In the genomic region with DNA sequence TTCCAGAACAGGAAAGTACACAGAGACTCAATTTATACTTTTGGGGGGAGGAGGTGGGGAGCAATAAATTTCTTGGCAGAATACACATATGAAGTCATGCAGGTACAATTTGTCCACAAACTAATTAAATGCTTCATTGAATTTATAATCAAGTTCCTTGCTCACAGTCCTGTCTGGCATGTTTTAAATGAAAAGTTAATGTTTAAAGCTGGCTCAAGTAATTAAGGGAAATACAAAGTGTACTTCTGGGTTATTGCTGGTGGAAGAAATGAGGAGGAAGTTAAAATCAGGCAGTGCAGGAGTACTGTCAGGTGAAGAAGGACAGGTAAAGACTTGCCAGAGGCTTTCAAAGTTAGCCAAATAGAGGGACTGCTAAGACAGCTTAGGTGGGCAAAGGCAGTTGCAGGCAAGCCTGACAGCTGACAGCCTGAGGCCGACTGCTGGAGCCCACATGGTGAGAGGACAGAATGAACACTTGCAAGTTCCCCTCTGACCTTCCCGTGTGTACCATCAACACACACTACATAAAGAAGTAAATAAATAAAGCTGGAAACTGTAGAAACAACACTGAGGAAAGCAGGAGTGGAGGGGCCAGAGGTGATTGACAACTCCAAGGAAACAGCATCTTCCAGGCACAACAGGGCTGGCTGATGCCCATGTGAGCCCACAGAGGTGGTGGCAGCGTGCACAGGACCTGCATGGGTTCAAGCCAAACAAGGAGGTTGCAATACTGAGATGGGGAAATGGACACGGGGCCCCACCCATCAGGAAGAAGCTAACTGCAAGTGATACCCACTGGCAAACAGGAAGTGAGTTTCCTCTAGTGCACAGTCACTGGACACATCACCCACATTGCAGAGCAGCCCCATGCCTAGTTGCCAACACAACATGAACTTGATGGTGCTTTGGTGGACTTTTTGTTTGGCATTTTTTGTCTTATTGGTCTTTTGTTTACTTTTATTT, we compare ENCODE assay signal across 8 mouse cellular contexts. TPM values are rescaled to one million over a fixed set of nuclear protein-coding genes. Genes with fewer than 3 reads are reported as not detected.
DNase-seq lines count a peak whose midpoint lies in the region; ATAC-seq and TF ChIP-seq lines count a peak whose summit lies in the region.
"Had no signal": no experiment of that assay in that cellular context is flagged by ENCODE, and none has a peak within 500 bp of the region (broad histone marks: within the 10 kb centered on the region; RNA-seq: fewer than 3 reads in every experiment).

No protein-coding gene starts in this region.

- peak; percentile 14 for DNase-seq in CD4-positive helper T cell, adult 2 months (ENCODE audit: low read depth, low spot score)
- peak; percentile 12 for DNase-seq in T-cell, adult 2 months (ENCODE audit: low spot score)
- DNase-seq in ovary, adult 18-20 months (ENCODE audit: low spot score), result no peak
- no peak for DNase-seq in hindbrain, postnatal 0 days (ENCODE audit: low spot score)
- DNase-seq in cerebellum, adult 8-10 months, result no peak
- DNase-seq: right cerebral cortex, adult 18-20 months had no signal

- H3K27ac ChIP-seq in kidney, embryonic 16.5 days (ENCODE audit: low read length), result peak overlapping the region; percentile 77
- no peak overlapping the region for H3K27ac ChIP-seq in hindbrain, postnatal 0 days

- TF ChIP-seq CTCF in hindbrain, postnatal 0 days (IDR thresholded peaks at IDR 0.05; ENCODE audit: low read depth), result no peak

- 34% methylated on average over 4 of the region's 4 CpGs for WGBS in kidney, embryonic 16.5 days
- 33% methylated on average over 4 of the region's 4 CpGs for WGBS in hindbrain, postnatal 0 days

- H3K9ac ChIP-seq in kidney, embryonic 16.5 days (replicated peaks; ENCODE audit: low read length), result no peak overlapping the region
- no peak overlapping the region for H3K9ac ChIP-seq in hindbrain, postnatal 0 days (replicated peaks; ENCODE audit: low read length)

- H3K4me1 ChIP-seq in kidney, embryonic 16.5 days (ENCODE audit: insufficient read depth, low read length), result peaks cover 23% of the 10 kb centered on the region
- no peaks in the 10 kb centered on the region for H3K4me1 ChIP-seq in hindbrain, postnatal 0 days (ENCODE audit: insufficient read depth, low read length)

- H3K4me3 ChIP-seq in kidney, embryonic 16.5 days (ENCODE audit: low read length), result no peak overlapping the region
- no peak overlapping the region for H3K4me3 ChIP-seq in hindbrain, postnatal 0 days (ENCODE audit: low read length)

- ATAC-seq in kidney, embryonic 16.5 days (ENCODE audit: low FRiP score, low TSS enrichment), result peak; percentile 61; the same call in 1 of the 2 replicates
- ATAC-seq in megakaryocyte, adult 5-6 weeks (ENCODE audit: poor library complexity, severe bottlenecking), result peak; percentile 99
- no peak for ATAC-seq in hindbrain, postnatal 0 days

- H3K4me2 ChIP-seq in kidney, embryonic 16.5 days (replicated peaks; ENCODE audit: low read depth, low read length), result 0 out of 2 replicates have a peak overlapping the region, but pooled peaks have one; percentile 11
- H3K4me2 ChIP-seq in hindbrain, postnatal 0 days (ENCODE audit: low read depth, low read length), result no peak overlapping the region

- H3K27me3 ChIP-seq in kidney, embryonic 16.5 days (ENCODE audit: insufficient read depth, low read length), result no peaks in the 10 kb centered on the region
- H3K27me3 ChIP-seq in hindbrain, postnatal 0 days (ENCODE audit: insufficient read depth, low read length), result no peaks in the 10 kb centered on the region

- H3K36me3 ChIP-seq in kidney, embryonic 16.5 days (ENCODE audit: insufficient read depth, low read length), result no peaks in the 10 kb centered on the region
- no peaks in the 10 kb centered on the region for H3K36me3 ChIP-seq in hindbrain, postnatal 0 days (ENCODE audit: insufficient read depth, low read length)

- no peaks in the 10 kb centered on the region for H3K9me3 ChIP-seq in kidney, embryonic 16.5 days (ENCODE audit: low read length)
- H3K9me3 ChIP-seq in hindbrain, postnatal 0 days (ENCODE audit: low read length), result no peaks in the 10 kb centered on the region

RNA-seq across cellular contexts. Expression of a gene that starts 7.7 kb away (rescaled TPM):
- 0.09 and 0.37 TPM in 2 replicates for polyA plus RNA-seq in kidney, embryonic 16.5 days (2015; fragmentation: Nextera tagmentation; extraction: Ambion mirVana)
- 1.3 TPM in 2 replicates for total RNA-seq in megakaryocyte, adult 5-6 weeks (2015)
- 0.99 and 2.6 TPM in 2 replicates for total RNA-seq in megakaryocyte, adult 5-6 weeks (2017)
- total RNA-seq in hindbrain, postnatal 0 days (2014; rRNA removed), result 0.78 and 0.93 TPM in 2 replicates
- polyA plus RNA-seq in hindbrain, postnatal 0 days (2015; fragmentation: Nextera tagmentation; extraction: Ambion mirVana), result 0.51 and 0.76 TPM in 2 replicates

RNA-seq across cellular contexts. Expression of a gene that starts 19.6 kb away (rescaled TPM):
- 7.4 and 9.4 TPM in 2 replicates for polyA plus RNA-seq in kidney, embryonic 16.5 days (2015; fragmentation: Nextera tagmentation; extraction: Ambion mirVana)
- total RNA-seq in megakaryocyte, adult 5-6 weeks (2015), result 104 and 109 TPM in 2 replicates
- 84.5 and 97.2 TPM in 2 replicates for total RNA-seq in megakaryocyte, adult 5-6 weeks (2017)
- 30.1 and 30.3 TPM in 2 replicates for total RNA-seq in hindbrain, postnatal 0 days (2014; rRNA removed)
- 10.1 and 10.9 TPM in 2 replicates for polyA plus RNA-seq in hindbrain, postnatal 0 days (2015; fragmentation: Nextera tagmentation; extraction: Ambion mirVana)

Comparison
In these comparisons a context has a peak if more than half of its experiments do, and no peak if none do; other contexts are left out.
1. DNase-seq: peak in CD4-positive helper T cell, adult 2 months (single experiment) and T-cell, adult 2 months (single experiment); none in ovary, adult 18-20 months (single experiment), hindbrain, postnatal 0 days (single experiment) and cerebellum, adult 8-10 months (single experiment).